Mouse (Mus musculus) spleen, embryonic (tissue): Measurements from ENCODE around the gene Eif5.

Source experiments
- CTCF ChIA-PET: fragments of 350-600 bp; sonication (Branson Sonifier 250); formaldehyde crosslinking; loops from one replicate; lab custom pipeline; 2022; lab: Charles Lee

Eif5 gene

DNA sequence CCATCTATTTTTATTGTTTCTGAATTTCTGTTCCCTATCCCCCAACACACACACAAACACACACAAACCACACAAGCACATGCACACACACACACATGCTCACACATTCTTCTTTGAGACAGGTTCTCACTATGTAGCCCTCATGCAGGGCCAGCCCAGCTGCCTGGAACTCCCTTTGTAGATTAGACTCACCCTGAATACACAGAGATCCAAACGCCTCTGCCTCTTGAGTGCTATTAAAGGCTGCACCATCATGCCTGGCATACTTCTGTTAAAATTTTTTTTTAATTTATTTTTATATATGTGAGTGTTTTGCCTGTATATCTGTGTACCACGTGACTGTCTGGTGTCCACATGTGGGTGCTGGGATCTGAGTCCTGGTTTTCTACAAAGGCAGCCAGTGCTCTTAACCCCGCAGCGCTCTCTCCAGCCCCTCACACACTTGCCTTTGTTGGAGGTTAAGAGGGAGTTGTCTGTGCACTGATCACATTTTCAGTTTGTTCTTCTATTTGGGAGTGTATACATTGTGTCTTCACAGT, 24.5 kb downstream of the Eif5 start:
- CTCF ChIA-PET: no interaction called here

DNA sequence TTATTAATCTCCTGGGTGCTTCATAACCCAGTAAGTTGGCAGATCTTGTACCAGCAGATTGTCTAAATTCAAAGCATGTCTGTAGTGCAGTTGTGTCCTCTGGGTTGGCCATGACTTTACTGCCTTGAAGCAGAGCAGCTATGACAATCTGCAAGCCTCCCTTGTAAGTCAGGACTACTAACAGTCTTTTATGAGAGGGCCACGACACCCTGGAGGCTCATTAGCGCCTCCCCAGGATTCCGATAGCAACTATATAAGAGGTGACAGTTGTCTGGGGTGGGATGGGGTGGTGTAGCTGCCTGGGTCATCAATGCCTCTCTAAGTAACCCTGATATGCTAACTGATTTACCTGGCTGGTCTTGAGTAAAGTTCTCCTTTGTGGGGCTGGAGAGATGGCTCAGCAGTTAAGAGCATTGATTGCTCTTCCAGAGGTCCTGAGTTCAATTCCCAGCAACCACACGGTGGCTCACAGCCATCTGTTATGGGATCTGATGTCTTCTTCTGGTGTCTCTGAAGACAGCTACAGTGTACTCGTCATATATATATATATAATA, 25.3 kb downstream of the Eif5 start:
- CTCF ChIA-PET: no interaction called here

DNA sequence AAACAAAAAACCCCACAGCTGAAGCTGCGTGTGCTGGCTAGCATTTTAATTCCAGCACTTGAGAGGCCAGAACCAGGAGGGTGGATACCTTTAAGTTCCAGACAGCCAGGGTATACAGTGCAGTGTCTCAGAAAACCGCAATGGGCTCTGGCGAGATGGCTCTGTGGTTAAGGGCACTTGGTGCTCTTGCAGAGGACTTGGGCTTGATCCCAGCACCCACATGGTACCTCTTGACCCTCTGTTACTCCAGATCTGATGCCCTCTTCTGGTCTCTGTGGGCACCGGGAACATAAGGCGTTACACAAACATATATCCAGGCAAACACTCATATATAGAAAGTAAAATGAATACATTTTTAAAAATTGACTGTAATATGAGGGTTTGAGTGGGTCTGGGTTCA, 27.5 kb downstream of the Eif5 start:
- CTCF ChIA-PET: no interaction called here

DNA sequence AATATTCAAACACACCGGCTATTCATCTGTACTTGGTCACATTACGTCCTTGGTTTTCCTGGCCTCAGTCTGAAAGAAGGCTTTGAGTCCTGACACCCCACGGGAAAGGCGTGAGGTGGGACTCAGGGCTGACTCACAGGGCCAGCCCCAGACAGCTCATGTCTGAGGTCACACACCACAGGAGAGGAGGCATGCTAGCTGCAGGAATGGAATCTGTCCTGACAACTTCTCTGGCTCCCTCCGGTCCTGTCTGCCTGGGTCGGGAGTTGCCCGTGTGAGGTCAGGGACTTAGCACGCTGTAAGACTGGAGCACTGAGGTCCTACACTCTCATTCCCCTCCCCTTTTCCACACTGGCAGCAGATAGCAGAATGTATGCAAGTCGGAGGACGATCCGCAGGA, 31.0 kb downstream of the Eif5 start:
- CTCF ChIA-PET: no interaction called here

DNA sequence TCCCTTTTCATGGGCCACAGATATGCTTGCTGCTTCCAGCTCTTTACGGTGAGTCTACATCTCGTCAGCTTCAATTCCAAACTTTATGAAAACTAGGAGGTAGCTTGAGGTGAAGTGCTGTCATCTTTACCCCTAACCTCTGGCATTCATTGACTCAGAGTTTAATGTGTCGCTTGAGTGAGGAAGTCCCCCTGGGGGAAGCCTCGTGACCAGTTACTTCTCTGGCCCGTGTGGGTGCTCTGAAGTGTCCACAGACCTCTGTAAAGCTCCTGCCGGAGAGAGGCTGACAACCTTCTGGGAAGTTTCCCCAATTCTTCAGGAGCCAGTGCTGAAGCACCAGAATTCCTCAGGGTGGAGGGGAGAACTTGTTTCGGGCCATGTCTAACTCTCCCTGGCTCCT, 34.6 kb downstream of the Eif5 start:
- CTCF ChIA-PET: interaction anchor here (0.6 kb wide), 1 partner anchor 849 kb away, joined by 3 read pairs; no protein-coding TSS in a partner anchor

DNA sequence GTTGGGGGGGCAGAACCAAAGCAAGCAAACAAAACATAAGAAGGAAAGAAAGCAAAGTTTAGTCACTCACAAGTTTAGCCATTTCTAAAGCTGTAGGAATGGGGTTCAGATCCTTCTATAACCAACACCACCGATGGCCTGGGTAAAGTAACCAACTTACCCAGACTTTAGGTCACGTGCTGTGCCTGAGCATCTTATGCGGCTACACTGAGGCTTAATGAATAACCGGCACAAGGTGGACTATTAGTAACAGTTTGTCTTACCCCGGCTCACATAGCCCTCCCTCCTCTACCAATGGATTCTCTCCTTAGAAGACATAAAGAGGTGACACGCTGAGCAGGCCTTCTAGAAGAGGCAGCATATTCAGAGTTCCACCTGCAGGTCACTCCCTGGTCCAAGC, 35.5 kb downstream of the Eif5 start:
- CTCF ChIA-PET: no interaction called here

DNA sequence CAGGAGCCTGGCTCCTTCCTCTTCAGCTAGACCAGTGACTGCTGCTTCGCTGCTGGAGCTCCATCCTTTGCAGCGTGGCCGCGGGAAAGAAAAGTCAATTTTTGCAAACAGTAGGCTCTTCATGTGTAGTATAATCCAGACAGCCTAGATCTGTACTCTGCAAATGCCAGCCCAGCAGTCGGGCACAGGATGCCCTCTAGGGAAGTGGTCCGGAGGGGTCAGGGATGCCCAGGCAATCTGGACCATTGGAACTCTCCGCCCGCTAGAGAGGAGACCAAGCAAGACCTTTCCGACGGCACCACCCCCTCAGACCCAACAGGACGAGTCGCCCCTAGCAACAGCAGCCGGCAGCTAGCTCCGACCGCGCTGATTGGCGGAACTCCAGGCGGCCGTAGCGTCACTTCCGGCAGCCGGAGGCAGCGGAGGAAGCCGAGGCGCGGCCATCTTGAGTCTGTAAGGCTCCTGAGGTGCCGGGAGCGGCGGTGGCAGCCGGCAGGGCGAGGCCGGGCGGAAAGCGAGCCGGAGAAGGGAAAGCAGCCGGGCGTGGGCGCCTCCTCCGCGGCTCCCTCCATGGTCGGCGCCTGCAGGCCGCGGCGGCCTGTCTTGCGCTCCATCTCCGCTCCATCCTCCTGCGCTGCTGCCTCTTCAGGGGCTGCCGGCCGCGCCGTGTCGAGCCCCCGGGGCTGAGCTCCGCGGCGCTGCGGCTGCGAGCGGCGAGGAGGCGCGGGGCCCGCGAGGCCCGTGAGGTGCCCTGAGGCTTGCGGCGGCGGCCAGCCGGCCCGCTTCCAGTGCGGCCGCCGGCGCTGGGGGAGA, 36.5 kb downstream of the Eif5 start, which contains the start of gene Mark3:
Gene Mark3 (plus strand): TSS at position 450 of the 813 bp plus-strand sequence.
- CTCF ChIA-PET: no interaction called here

DNA sequence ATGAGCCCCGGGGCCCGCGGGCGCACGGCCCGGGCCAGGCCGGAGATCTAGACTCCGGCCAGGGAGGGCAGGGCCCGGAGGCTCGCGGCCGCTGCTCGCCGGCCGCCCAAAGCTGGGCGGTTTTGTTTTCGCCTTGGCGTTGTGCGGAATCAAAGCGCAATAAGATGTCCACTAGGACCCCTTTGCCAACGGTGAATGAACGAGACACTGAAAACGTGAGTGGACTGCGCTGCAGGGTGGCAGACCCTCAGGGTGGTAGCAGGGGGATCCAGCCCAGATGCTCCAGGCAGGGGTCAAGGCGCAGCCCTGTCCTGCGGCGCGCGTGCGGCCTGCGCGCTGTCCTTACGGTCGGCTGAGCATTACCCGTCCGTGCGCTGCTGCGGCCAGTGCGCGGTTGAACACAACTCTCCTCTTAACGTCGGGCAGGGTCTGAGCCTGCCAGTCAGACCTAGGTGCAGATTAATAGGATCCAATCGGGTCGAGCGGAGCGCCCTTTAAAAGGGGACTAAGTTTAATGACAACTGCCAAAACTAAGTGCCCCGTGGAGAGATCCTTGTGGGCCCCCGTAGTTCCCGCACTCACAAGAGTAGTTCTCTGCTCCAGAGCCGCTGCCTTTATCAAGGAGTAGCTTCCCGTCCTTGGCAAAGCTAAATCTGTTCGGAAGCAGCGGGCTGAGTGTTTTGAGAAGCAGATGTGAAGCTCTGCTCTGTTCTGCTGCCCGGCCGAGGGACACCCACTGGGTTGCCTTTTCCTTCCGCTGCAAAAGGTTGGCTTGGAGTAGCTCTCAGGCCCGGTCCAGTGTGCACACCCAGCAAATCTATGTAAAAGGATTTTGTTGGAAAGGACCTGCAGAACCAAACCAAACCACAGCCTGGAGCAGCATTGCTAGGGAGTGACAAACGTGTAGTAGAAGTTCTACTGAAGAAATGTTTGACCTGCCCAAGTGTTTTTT, 37.3 kb downstream of the Eif5 start:
- CTCF ChIA-PET: interaction anchor here (0.6 kb wide), 1 partner anchor 16 kb away, joined by 3 read pairs; no protein-coding TSS in a partner anchor

DNA sequence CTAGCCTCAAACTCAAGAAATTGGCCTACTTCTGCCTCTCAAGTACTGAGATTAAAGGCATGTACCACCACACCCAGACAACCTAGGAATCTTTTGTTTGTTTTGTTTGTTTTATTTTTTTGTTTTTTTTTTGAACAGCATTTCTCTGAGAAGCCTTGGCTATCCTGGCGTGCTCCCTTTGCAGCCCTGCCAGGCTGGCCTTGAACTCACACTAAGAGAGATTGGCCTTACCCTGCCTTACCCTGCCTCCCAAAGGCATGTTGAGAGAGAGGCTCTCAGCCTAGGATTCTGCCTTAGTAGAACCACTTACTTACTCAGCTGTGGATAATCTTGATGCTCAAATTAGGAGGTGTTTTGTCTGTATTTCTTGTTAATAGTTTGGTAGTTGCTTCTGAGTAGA, 45.2 kb downstream of the Eif5 start:
- CTCF ChIA-PET: no interaction called here

DNA sequence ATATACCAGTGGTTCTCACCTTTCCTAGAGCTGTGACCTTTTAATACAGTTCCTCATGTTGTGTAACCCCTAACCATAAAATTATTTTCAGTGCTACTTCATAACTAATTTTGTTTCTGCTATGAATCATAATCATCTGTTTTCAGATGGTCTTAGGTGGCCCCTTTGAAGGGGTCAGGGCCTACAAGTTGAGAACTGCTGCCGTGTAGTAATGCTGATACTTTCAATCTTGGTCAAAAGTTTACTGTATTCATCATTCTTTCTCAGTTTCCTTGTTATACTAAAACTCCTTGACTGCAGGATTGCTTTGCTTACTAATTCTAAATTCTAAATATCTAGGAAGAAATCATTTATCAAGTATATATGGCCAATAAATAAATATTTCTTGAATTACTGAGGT, 46.6 kb downstream of the Eif5 start:
- CTCF ChIA-PET: no interaction called here

DNA sequence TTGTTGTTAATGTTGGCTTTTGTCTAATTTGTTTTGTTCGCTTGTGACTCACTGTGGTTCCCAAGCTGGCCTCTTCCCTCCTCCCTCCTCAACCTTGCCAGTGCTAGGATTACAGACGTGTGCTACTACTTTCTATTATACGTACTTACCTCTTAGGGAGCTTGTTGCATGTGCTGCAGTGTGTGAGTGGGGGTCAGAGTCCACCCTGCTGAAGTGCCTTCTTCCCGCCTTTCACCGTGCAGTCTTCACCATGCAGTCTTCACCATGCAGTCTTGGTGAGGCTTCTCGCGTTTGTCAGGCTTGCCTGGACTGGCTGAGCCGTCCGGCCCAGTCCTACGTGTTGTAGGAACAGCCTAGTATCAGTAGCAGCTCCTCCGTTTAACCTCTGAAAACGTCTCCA, 49.4 kb downstream of the Eif5 start:
- CTCF ChIA-PET: interaction anchor here (1.3 kb wide), 1 partner anchor 9 kb away, joined by 3 read pairs; no protein-coding TSS in a partner anchor

DNA sequence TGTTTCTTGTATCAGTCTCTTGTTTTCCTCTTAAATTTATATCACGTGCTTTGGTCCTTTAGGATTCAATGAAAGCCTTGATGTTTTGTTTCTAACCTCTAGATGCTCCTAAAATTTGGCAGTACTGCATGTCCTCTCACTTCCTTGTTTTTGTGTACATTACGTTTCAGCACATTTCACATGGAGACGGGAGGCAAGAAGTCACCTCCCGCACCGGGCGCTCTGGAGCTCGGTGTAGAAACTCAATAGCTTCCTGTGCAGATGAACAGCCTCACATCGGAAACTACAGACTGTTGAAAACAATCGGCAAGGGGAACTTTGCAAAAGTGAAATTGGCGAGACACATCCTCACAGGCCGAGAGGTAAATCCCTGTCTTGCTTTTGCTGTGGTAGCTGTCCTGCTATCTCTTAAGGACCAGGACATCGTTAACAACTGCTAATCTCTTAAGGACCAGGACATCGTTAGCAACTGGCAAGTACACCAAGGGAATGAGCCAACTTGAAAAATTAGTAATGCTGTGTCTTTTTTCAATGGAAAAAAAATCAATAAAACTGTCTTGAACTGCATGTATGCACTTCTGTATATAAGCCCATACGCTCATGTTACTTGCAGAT, 54.7 kb downstream of the Eif5 start:
- CTCF ChIA-PET: no interaction called here

DNA sequence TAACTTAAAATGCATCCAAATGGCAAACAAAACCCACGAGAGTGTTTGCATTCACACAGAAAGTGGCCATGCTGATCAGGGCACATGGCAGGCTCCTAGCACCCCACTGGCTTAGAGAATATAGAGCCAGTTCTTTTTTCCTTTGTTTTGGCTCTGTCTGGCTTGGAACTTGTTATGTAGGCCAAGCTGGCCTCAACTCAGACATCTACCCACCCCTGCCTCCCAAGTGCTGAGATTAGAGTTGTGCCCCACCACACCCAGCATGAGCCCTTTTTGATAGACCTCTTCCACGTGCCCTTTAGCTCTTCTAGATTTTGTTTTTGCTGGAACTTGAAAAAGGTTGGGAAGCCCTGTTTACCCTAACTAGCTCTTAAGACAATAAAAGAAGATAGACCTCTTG, 56.0 kb downstream of the Eif5 start:
- CTCF ChIA-PET: no interaction called here
